Mouse (Mus musculus) spleen, adult 2 months (tissue): ENCODE results near the gene Gbx2.

Experiments
- CTCF ChIP-seq: fragments of 200-500 bp; IDR thresholded peaks from 2 replicates; pipeline ENCODE4 v1.5.1; 2011; ENCODE audit warnings: mild to moderate bottlenecking, inconsistent platforms; ENCODE audit not compliant: insufficient read depth, insufficient read length, insufficient replicate concordance; ENCODE audit errors: extremely low read depth
- POLR2A ChIP-seq: fragments of 200-500 bp; IDR thresholded peaks from 2 replicates; pipeline ENCODE4 v1.6.1; 2011; ENCODE audit warnings: low read depth, low read length, inconsistent platforms

GRCm38 (mm10) chr1:89899761-89900445 lies 31.1 kb downstream of the Gbx2 start:
- no peak for TF ChIP-seq POLR2A
- TF ChIP-seq CTCF = no peak
